Mouse (Mus musculus) liver, postnatal 0 days (tissue): ENCODE measurements around the gene Mcl1.

Source experiments
- CTCF ChIP-seq: sonication (generic); IDR thresholded peaks from 2 replicates; pipeline ENCODE4 v1.5.1; 2016; ENCODE audit warnings: antibody characterized with exemption, low read depth
- EP300 ChIP-seq: IDR thresholded peaks from 2 replicates; pipeline ENCODE4 v1.6.1; 2016; ENCODE audit warnings: antibody characterized with exemption, low read depth, mild to moderate bottlenecking

- TF ChIP-seq EP300 (no peak), CTCF (no peak)
These were observed 36.5 kb downstream of the Mcl1 start for GRCm38 (mm10) chr3:95694808-95695703.
